Mouse (Mus musculus) bone marrow macrophage, adult 2 months (primary cell): ENCODE results near the gene Pdpk1. TPM values are rescaled to one million over a fixed set of nuclear protein-coding genes. Genes with fewer than 3 reads are reported as not detected.

ENCODE experiments used
- H3K27ac ChIP-seq: 2 replicates; pipeline ENCODE4 v1.5.1; 2012; ENCODE audit warnings: low read depth, low read length; ENCODE audit not compliant: insufficient read depth
- H3K4me1 ChIP-seq: 2 replicates; pipeline ENCODE4 v1.6.1; 2012; ENCODE audit warnings: low read length; ENCODE audit not compliant: control insufficient read depth, insufficient read depth
- H3K4me3 ChIP-seq: 2 replicates; pipeline ENCODE4 v1.5.1; 2012; ENCODE audit warnings: mild to moderate bottlenecking, low read length, moderate library complexity; ENCODE audit not compliant: insufficient read depth
- CTCF ChIP-seq: IDR thresholded peaks from 2 replicates; pipeline ENCODE4 v1.5.1; 2012; ENCODE audit warnings: low read depth, mild to moderate bottlenecking, low read length, moderate library complexity
- POLR2A ChIP-seq: IDR thresholded peaks from 2 replicates; pipeline ENCODE4 v1.6.1; 2012; ENCODE audit warnings: mild to moderate bottlenecking, low read depth, low read length, borderline replicate concordance
- polyA plus RNA-seq: library from polyadenylated mRNA; stranded (reverse); fragments of >200 nt; gene quantifications from 2 replicates; pipeline ENCODE4 v1.2.4, GENCODE M21; 2012; ENCODE audit not compliant: missing spikeins, insufficient read depth, insufficient read length

Pdpk1 gene
- polyA plus RNA-seq, 1 experiment, result 39.6 TPM

DNA sequence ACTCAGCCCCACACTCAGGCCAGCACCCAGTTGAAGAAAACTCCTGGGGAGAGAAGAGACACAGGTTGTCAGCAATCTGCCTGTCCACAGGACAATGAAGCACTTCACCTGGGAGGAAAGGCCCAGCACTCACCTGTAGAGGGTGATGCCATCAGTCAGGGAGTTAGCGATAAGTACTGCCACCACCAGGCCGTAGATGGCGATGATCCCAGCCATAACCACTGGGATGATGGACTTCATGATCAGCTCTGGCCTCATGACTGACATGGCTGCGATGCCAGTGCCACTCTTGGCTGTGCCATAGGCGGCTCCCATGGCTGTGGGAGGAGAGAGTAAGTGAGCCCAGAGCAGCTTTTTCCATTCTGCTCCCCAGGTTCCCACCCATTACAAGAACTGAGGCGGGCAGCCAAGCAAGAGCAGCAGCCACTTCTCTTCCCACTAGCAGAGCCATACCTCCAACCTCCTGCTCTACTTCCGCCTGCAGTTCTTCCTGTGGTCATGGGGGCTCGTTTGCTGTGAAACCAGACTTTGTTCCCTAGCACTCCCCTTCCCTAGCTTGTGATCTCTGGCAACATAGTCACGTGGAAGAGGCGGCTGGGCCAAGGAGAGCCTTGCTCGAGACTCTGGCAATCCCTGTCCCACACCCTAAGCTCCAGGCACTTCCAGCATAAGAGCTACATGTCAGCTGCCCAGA, 14.0 kb upstream of the Pdpk1 start:
- Histone ChIP-seq H3K4me1 (peaks cover 41% of the 10 kb centered on the region), H3K4me3 (peak overlapping the region; percentile 53)

DNA sequence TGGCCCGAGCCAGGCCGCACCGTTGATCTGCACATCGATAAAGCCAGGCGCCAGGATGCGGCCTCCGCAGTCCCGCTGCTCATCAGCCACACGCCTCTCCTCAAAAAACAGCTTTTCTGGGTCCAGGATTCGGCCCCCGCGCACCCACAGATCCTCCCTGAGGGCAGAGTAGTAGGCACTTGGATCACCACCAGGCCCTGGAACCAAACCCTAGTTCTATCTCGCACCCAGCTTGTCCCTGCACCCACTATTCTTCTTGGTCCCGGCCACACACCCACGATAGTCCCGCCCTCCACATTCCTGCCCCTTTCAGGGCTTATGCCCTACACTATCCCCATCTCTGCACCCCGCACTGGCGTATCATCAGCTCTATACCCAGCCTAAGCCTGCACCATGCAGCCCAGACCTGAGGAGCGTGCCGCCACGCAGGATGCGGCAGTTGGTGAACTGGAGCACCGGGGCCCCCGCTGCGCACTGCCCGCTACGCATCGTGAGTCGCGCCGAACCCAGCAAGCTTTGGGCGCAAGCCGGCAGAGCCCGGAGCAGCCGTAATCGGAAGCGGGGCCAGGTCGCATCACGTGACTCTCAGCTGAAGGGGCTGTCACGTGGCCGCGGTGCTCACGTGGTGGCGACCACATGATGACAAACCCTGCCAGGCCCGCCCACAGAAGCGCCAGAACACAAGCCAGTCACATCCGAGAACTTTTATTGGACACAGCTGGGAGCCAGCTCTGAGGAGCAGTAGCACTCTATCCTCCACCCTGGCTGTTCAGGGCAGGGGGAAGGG, 12.6 kb upstream of the Pdpk1 start, which contains the start of gene Amdhd2:
Amdhd2 (minus strand) TSS at position 591 of the 787 bp plus-strand sequence.
- Histone ChIP-seq H3K4me3 (peak within 1 kb of the TSS; percentile 66), H3K4me1 (peaks cover 52% of the 10 kb centered on the region), H3K27ac (peak within 1 kb of the TSS; percentile 95)
- TF ChIP-seq POLR2A, result no peak
- no peak for TF ChIP-seq CTCF

More for the DNA sequence above, 14.0 kb upstream of the Pdpk1 start:
- peak overlapping the region; percentile 95 for H3K27ac ChIP-seq
- TF ChIP-seq POLR2A, result no peak
- no peak for TF ChIP-seq CTCF

- Histone ChIP-seq H3K4me3 (peak overlapping the region; percentile 66), H3K4me1 (peaks cover 55% of the 10 kb centered on the region), H3K27ac (peak overlapping the region; percentile 92)
- TF ChIP-seq CTCF (no peak), POLR2A (0 out of 2 replicates have a peak, but pooled peaks have one; percentile 38)
Observed at GRCm38 (mm10) chr17:24162584-24163175, 12.0 kb upstream of the Pdpk1 start.

GRCm38 (mm10) chr17:24161466-24161865, 10.7 kb upstream of the Pdpk1 start:
- H3K4me1 ChIP-seq, result peaks cover 52% of the 10 kb centered on the region
- no peak overlapping the region for H3K4me3 ChIP-seq
- TF ChIP-seq POLR2A, result no peak
- TF ChIP-seq CTCF, result no peak
- no peak overlapping the region for H3K27ac ChIP-seq

GRCm38 (mm10) chr17:24157526-24157925, 6.8 kb upstream of the Pdpk1 start:
- H3K4me3 ChIP-seq, result no peak overlapping the region
- H3K4me1 ChIP-seq, result peaks cover 40% of the 10 kb centered on the region
- H3K27ac ChIP-seq, result no peak overlapping the region
- TF ChIP-seq CTCF, result no peak
- TF ChIP-seq POLR2A, result no peak

- TF ChIP-seq CTCF, result no peak
- H3K4me1 ChIP-seq, result peaks cover 39% of the 10 kb centered on the region
- no peak overlapping the region for H3K27ac ChIP-seq
- H3K4me3 ChIP-seq, result no peak overlapping the region
Observed at GRCm38 (mm10) chr17:24157121-24157520, 6.4 kb upstream of the Pdpk1 start.

DNA sequence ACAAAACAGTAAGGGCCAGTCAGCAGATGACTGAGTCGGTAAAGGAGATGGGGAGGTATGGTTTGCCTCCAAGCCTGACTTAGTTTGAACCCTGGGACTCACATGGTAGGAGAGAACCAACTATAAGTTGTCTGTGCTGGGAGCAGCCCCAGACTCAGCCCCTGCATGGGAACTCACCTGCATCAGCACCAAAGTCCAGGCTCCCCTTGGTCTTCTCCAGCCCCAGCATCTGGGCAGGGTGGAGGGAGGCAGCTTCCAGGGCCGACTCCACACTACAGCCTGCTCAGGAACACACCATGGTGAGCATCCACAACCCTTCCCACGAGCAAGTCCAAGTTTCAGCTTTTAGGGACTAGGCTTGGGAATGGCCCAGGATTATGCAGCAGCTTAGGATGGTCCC, 5.7 kb upstream of the Pdpk1 start:
- TF ChIP-seq CTCF (no peak), POLR2A (no peak)

GRCm38 (mm10) chr17:24155742-24156141, 5.0 kb upstream of the Pdpk1 start:
- no peak overlapping the region for H3K4me3 ChIP-seq
- H3K27ac ChIP-seq, result no peak overlapping the region
- peaks cover 28% of the 10 kb centered on the region for H3K4me1 ChIP-seq
- TF ChIP-seq POLR2A (no peak), CTCF (no peak)

More for the DNA sequence above, 5.7 kb upstream of the Pdpk1 start:
- H3K4me1 ChIP-seq, result peaks cover 35% of the 10 kb centered on the region
- H3K4me3 ChIP-seq, result no peak overlapping the region
- no peak overlapping the region for H3K27ac ChIP-seq

DNA sequence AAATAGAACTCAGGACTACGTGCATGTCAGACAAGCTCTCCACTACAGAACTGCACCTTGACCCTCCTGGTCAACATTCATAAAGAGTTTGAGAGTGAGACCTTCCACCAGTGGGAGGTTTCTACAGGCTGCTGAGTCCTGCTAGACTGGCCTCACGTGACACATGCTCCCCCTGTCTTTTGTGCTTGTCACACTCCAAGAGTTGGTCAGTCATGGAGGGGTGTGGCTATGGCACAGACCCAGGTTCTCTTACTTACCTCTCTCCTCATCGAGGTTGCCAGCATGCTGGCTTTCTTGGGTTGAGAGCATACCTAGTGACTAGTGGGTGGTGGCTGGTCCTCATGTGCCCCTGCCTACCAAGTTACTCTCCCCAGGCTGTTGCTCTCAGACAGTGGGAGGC, 3.7 kb upstream of the Pdpk1 start:
- Histone ChIP-seq H3K4me3 (no peak overlapping the region), H3K4me1 (peaks cover 18% of the 10 kb centered on the region), H3K27ac (no peak overlapping the region)
- TF ChIP-seq POLR2A (no peak), CTCF (no peak)

DNA sequence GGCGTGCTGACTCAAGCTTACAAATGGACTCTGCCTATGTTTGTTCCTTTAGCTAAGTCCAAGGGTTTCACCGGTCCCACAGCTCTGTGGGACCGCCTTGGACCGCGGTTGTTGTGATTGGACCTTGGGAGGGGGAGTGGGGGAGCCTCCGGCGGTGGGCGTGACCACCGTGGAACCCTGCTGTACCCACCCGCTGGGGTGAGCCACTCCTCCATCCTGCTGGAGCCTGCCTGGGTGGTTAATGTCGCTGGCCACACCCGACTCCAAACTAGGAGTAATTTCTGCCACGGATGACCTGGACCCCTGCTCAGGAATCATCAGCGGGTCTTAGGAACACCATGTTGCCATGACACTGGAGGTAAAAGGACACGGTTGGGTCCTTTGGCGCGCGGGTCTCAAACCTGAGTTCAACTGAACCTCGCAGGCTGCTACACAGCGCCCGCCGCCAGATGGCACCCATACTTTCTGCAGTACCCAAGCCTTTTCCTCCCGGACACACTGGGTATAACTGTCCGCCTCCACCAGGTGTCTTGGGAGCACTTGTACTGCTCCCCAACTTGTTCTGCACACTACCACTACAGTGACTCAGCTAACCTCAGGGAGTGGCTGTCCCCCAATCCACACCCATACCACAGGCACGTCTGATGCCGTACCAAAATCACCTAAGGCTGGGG, 1.3 kb upstream of the Pdpk1 start:
- TF ChIP-seq POLR2A (no peak), CTCF (peak; percentile 65)
- Histone ChIP-seq H3K4me3 (peak overlapping the region; percentile 50), H3K4me1 (peaks cover 7% of the 10 kb centered on the region; the same call in 1 of the 2 replicates), H3K27ac (no peak overlapping the region)
